Mouse (Mus musculus) liver, embryonic 14.5 days (tissue): ENCODE results near the gene Irf2bp2. TPM values are rescaled to one million over a fixed set of nuclear protein-coding genes. Genes with fewer than 3 reads are reported as not detected.

Experiments used
- ATAC-seq: fragments of 200-750 bp; cut with Nextera tagmentation; 2 replicates; pipeline ENCODE4 v1.8.0; 2017; ENCODE audit warnings: moderate number of reproducible peaks, mild to moderate bottlenecking, moderate library complexity; ENCODE audit not compliant: insufficient read depth
- DNase-seq, 3 experiments: peaks; one replicate each; pipeline ENCODE4 v3.0.0-alpha.2; 2012 to 2013; ENCODE audit warnings: low read depth in 3 of 3, low spot score in 3 of 3
- H3K27ac ChIP-seq: fragments of 300-500 bp; sonication (generic); 2 replicates; pipeline ENCODE4 v1.5.1; 2014; ENCODE audit warnings: moderate library complexity, mild to moderate bottlenecking, control low read depth, inconsistent platforms
- H3K27me3 ChIP-seq: fragments of 300-500 bp; sonication (generic); 2 replicates; pipeline ENCODE4 v1.6.1; 2014; ENCODE audit warnings: mild to moderate bottlenecking, low read length, moderate library complexity; ENCODE audit not compliant: control insufficient read depth, insufficient read depth
- H3K36me3 ChIP-seq: fragments of 300-500 bp; sonication (generic); replicated peaks from 2 replicates; pipeline ENCODE4 v1.6.1; 2014; ENCODE audit warnings: low read depth; ENCODE audit not compliant: control insufficient read depth, insufficient read depth
- H3K4me1 ChIP-seq, 2 experiments: fragments of 200-500 bp in 1 of 2; fragments of 300-500 bp in 1 of 2; sonication (generic) in 1 of 2; replicated peaks; 2 replicates each; pipeline ENCODE4 v1.6.1; 2012 to 2014; ENCODE audit warnings: antibody characterized with exemption in 1 of 2, inconsistent platforms in 1 of 2, low read length in 1 of 2; ENCODE audit not compliant: control insufficient read depth in 2 of 2, insufficient read depth in 2 of 2
- H3K4me2 ChIP-seq: fragments of 300-500 bp; sonication (generic); 2 replicates; pipeline ENCODE4 v1.6.1; 2014; ENCODE audit warnings: low read depth, mild to moderate bottlenecking, control low read depth, moderate library complexity
- H3K4me3 ChIP-seq, 2 experiments: fragments of 200-500 bp in 1 of 2; fragments of 300-500 bp in 1 of 2; sonication (generic) in 1 of 2; 2 replicates each; pipeline ENCODE4 v1.5.1; 2012 to 2014; ENCODE audit warnings: low read depth in 2 of 2, low read length in 2 of 2, mild to moderate bottlenecking in 2 of 2, control low read depth in 1 of 2, inconsistent platforms in 1 of 2, moderate library complexity in 1 of 2; ENCODE audit not compliant: insufficient read depth in 1 of 2
- H3K9ac ChIP-seq: fragments of 300-500 bp; sonication (generic); replicated peaks from 2 replicates; pipeline ENCODE4 v1.6.1; 2014; ENCODE audit warnings: mild to moderate bottlenecking, control low read depth, moderate library complexity
- H3K9me3 ChIP-seq: fragments of 300-500 bp; sonication (generic); 2 replicates; pipeline ENCODE4 v1.6.1; 2016; ENCODE audit warnings: low read length, mixed read lengths; ENCODE audit not compliant: control insufficient read depth
- CTCF ChIP-seq: IDR thresholded peaks from 2 replicates; pipeline ENCODE4 v1.5.1; 2016; ENCODE audit warnings: antibody characterized with exemption, low read depth, control low read depth
- EP300 ChIP-seq: IDR thresholded peaks from 2 replicates; pipeline ENCODE4 v1.6.1; 2016; ENCODE audit warnings: antibody characterized with exemption, low read depth
- WGBS: fragments of 180-500 bp; shearing (Covaris S2); extraction: QIAGEN DNeasy Blood & Tissue Kit; methylation state at CpG from one replicate; pipeline ENCODE4 v1.1.7; 2014; ENCODE audit not compliant: insufficient replicate concordance; 5-methylcytosine and 5-hydroxymethylcytosine counted together
- polyA plus RNA-seq, 2 experiments: library from polyadenylated mRNA; depleted of rRNA in 1 of 2; stranded (reverse) in 1 of 2; unstranded in 1 of 2; fragments of >200 nt; fragmentation: Nextera tagmentation in 1 of 2; extraction: Ambion mirVana in 1 of 2; gene quantifications; 2 replicates each; pipeline versions ENCODE4 v1.2.1 to v1.2.3; 2012 to 2014

Gene Irf2bp2
- polyA plus RNA-seq, 2 experiments, result 2.8 to 10.9 TPM

GRCm38 (mm10) chr8:126582509-126582908 lies 11.3 kb downstream of the Irf2bp2 start:
- Histone ChIP-seq H3K4me3 (no peak overlapping the region), H3K27ac (peak overlapping the region; percentile 54), H3K4me1 (peaks cover 8 to 32% of the 10 kb centered on the region in 2 experiments), H3K27me3 (no peaks in the 10 kb centered on the region), H3K9ac (no peak overlapping the region), H3K36me3 (no peaks in the 10 kb centered on the region), H3K9me3 (no peaks in the 10 kb centered on the region), H3K4me2 (no peak overlapping the region; the same call in 1 of the 2 replicates)
- ATAC-seq, result peak; percentile 40; the same call in 1 of the 2 replicates
- peak in 1 of 3 experiments; percentile 66 for DNase-seq
- TF ChIP-seq CTCF, result peak; percentile 93
- TF ChIP-seq EP300, result no peak
- WGBS, result 21% methylated on average over 6 of the region's 6 CpGs

GRCm38 (mm10) chr8:126581662-126582061 lies 12.1 kb downstream of the Irf2bp2 start:
- ATAC-seq (no peak), DNase-seq (no peak)
- no peaks in the 10 kb centered on the region for H3K36me3 ChIP-seq
- no peak overlapping the region for H3K4me3 ChIP-seq
- peaks cover 7 to 25% of the 10 kb centered on the region in 2 experiments for H3K4me1 ChIP-seq
- H3K9me3 ChIP-seq, result no peaks in the 10 kb centered on the region
- no peak overlapping the region for H3K27ac ChIP-seq
- WGBS, result 80% methylated on average over 6 of the region's 6 CpGs
- H3K27me3 ChIP-seq, result no peaks in the 10 kb centered on the region
- no peak overlapping the region for H3K4me2 ChIP-seq
- no peak overlapping the region for H3K9ac ChIP-seq
- TF ChIP-seq EP300 (no peak), CTCF (no peak)

DNA sequence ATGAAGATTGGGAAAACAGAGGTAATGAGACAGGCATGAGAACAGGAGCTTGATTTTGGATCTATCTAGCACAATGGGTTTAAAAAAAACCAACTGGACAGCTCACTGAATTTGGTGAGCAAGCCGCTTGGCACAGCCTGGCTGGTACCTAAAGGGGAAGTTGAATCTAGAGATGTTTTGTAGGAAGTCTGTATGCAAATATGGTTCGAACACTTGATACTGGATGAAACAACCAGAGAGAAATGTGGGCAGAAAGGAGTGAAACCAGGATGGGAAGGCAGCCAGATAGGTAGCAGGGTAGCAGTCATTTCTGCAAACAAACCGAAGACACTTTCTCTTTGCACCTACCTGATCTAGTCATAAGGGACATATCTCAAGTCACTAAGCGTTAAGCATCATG lies 13.0 kb downstream of the Irf2bp2 start:
- Histone ChIP-seq H3K9ac (no peak overlapping the region), H3K36me3 (no peaks in the 10 kb centered on the region), H3K9me3 (no peaks in the 10 kb centered on the region), H3K4me1 (peaks cover 7 to 23% of the 10 kb centered on the region in 2 experiments), H3K27me3 (no peaks in the 10 kb centered on the region), H3K27ac (no peak overlapping the region), H3K4me2 (no peak overlapping the region), H3K4me3 (no peak overlapping the region)
- 66% methylated on average over 4 of the region's 4 CpGs for WGBS
- ATAC-seq (no peak), DNase-seq (no peak)
- TF ChIP-seq CTCF, result no peak
- no peak for TF ChIP-seq EP300

GRCm38 (mm10) chr8:126580086-126580485 lies 13.7 kb downstream of the Irf2bp2 start:
- no peak overlapping the region for H3K27ac ChIP-seq
- H3K9me3 ChIP-seq, result no peaks in the 10 kb centered on the region
- H3K36me3 ChIP-seq, result no peaks in the 10 kb centered on the region
- H3K4me2 ChIP-seq, result no peak overlapping the region
- ATAC-seq (no peak), DNase-seq (no peak)
- H3K4me3 ChIP-seq, result no peak overlapping the region
- peaks cover 7 to 16% of the 10 kb centered on the region in 2 experiments for H3K4me1 ChIP-seq
- TF ChIP-seq EP300 (no peak), CTCF (peak; percentile 43)
- no peaks in the 10 kb centered on the region for H3K27me3 ChIP-seq
- no peak overlapping the region for H3K9ac ChIP-seq
- 74% methylated on average over 1 of the region's 1 CpGs for WGBS

DNA sequence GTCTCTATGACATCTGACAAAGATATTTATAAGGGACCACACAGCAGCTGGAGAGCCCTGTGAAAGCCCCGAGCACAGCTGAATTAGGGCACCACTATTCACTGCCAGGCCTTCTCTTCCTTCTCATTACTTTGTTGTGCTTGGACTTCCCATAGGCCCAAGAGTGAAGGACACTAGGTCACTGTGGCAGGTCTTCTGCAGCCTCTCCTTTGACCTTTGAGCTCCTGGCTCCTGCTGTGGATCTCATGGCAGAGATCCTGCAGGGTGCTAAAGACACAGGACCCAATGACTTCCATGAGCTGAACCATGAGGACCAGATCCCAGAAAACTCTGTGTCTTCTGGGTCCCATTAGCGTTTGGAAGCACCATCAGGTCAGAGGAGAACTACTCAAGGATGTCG lies 15.1 kb downstream of the Irf2bp2 start:
- 69% methylated on average over 3 of the region's 3 CpGs for WGBS
- no peak for DNase-seq
- ATAC-seq, result no peak
- Histone ChIP-seq H3K4me1 (peaks cover 3 to 11% of the 10 kb centered on the region in 2 experiments; a peak in 3 of 4 replicates), H3K27me3 (no peaks in the 10 kb centered on the region), H3K36me3 (no peaks in the 10 kb centered on the region), H3K4me3 (no peak overlapping the region), H3K27ac (no peak overlapping the region), H3K9me3 (no peaks in the 10 kb centered on the region), H3K9ac (no peak overlapping the region), H3K4me2 (no peak overlapping the region)
- TF ChIP-seq CTCF, result no peak
- no peak for TF ChIP-seq EP300
